Mouse (Mus musculus) megakaryocyte, adult 5-6 weeks (primary cell): ENCODE data around the gene Zkscan5. TPM values are rescaled to one million over a fixed set of nuclear protein-coding genes. Genes with fewer than 3 reads are reported as not detected.
"Not testable (repeated sequence)": the region's sequence is repeated elsewhere in the genome, so short reads cannot be mapped to it uniquely, and the experiment has no call there.

Experiments
- ATAC-seq: 2 replicates; pipeline ENCODE4 v1.8.0; 2016; ENCODE audit warnings: mild to moderate bottlenecking, inconsistent platforms; ENCODE audit not compliant: poor library complexity, severe bottlenecking
- total RNA-seq, 2 experiments: library from RNA; stranded (forward) in 1 of 2; stranded (reverse) in 1 of 2; fragments of 153-499, 151-499 nt in 1 of 2; fragments of 221-1000, 200-1000 nt in 1 of 2; gene quantifications; 2 replicates each; pipeline versions ENCODE4 v1.2.3 to v1.2.4; 2015 to 2017

Zkscan5 gene
- 2.6 and 2.7 TPM in 2 replicates for total RNA-seq (2015)
- total RNA-seq (2017): 4.6 and 5.4 TPM in 2 replicates

DNA sequence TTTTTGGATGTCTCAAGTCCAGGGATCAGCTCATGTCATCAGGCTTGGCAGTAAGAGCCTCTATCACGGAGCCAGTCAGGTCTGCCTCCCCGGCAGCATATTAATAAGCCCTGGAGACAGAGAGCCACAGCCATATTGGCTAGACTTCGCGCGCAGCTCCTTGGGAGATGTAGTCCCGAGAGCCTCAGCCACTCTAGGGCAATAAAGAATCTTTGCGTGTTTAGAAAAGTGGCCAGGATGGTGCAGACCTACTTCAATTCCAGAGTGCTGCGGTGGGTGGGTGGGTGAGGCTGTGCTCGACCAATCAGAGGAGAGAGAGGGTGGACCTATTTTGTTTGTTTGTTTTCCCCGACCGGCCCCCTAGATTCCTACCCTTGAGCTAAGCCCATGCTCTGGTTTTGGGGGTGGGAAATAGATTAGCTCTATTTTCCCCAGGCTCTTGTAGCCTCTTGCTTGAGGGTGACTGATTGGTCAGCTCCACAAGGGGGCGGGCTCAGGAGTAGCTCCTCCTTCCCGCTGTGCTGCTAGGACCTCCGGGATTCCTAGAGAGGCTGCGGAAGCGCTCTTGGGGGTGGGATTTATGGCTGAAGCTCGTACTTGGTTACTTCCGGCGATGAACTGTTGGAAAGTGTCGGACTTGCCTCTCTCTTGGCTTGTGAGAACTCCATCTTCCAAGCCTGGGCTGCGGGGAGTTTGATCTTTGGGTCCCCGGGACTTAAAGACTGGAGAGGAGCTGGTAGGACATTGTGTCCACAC, at the start of gene Zkscan5:
Gene Zkscan5 (plus strand): TSS at position 627 of the 756 bp plus-strand sequence.
- peak; percentile 80 for ATAC-seq

DNA sequence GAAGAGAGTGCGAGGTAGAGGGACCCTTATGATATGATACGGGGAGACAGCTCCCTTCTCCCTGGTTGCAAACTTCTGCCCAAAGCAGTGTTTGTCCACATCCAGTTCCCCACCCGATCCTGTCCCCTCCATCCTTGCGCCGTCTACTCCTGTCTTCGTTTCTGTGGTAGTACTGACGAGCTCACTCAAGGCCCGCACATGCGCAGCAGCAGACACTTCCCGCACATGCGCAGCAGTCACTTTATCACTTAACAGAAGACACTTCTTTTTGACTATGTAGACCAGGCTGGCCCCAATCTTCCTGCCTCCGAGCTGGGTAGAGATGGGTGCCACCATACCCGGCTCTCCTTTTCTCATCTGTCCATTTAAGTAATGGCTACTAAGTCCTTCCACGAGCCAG, 43.0 kb upstream of the Zkscan5 start:
- no peak for ATAC-seq

DNA sequence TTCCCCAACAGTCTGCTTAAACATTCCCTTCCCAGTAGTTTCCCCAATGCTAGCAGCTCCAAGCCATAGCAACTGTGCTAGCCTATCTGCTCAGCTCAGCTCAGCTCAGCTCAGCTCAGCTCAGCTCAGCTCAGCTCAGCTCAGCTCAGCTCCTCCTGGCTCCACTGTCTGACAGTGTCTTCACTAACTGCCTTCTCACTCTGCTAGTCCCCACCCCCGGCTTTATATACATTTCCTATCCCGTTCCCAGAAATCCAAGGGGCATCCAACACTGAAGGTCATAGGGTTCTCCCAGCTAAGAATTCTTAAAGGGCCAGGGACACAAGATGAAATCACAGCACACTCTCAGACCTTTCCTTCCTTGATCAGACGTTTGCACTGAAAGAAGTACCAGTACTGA, 39.7 kb upstream of the Zkscan5 start:
- no peak for ATAC-seq

DNA sequence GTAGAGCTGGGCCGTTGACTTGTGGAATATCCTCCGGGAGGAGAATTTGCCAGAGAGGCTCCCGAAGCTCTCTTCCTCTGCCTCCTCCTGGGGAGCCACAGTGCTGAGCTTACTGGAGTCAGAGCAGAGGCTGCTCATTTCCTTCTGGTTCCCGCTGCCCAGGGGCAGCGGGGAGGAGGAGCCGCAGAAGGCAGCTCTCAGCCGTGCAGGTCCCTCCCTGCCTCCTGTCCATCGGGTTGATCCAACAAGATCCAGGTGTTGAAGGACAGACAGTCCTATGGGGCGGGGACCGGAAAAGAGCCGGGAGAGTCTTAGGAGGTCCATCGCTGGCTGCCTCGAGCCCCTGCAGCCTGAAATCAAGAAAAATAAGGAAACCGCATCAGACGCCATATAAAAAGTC, 39.2 kb upstream of the Zkscan5 start:
- ATAC-seq: no peak

GRCm38 (mm10) chr5:145166536-145167305, 37.6 kb upstream of the Zkscan5 start, which contains the start of the genes Ptcd1 and Cpsf4:
Ptcd1 (minus strand) TSS chr5:145167108.
Cpsf4 (plus strand) TSS chr5:145167213.
- peak; percentile 97 for ATAC-seq

DNA sequence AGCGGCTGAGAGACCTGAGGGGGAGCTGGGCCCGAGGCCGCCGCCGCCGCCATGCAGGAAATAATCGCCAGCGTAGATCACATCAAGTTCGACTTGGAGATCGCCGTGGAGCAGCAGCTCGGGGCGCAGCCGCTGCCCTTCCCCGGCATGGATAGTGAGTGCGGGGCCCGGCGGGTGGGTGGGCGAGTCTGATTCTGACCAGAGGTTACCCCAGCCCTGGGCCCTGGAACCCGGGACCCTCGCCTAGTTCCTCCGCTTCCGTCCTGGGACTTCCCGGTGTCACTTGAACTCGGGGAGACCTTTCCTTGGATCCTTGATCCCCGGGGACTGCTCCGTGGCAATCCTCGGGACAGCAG, 37.1 kb upstream of the Zkscan5 start:
- no peak for ATAC-seq

- peak; percentile 34; the same call in 1 of the 2 replicates for ATAC-seq
Measured at GRCm38 (mm10) chr5:145178461-145178980, 25.8 kb upstream of the Zkscan5 start.

- ATAC-seq: 0 out of 2 replicates have a peak, but pooled peaks have one; percentile 28
Measured at GRCm38 (mm10) chr5:145185244-145185643, 19.1 kb upstream of the Zkscan5 start.

DNA sequence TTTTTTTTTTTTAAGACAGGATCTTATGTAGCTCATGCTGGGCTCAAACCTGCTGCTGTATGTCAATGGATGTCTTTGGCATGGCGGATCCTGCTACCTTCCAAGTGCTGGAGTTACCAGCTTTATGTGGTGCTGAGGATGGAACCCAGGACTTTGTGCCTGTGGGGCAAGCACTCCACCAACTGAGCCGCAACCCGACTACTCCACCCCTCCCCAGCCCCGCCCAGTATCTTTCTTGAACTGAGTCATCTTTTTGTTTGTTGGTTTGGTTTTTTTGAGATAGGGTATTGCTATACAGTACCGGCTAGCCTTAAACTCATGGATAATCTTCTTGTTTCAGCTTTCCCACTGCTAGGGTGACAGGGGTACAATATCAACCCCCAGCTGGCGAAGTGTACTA, 14.9 kb upstream of the Zkscan5 start:
- no peak for ATAC-seq

DNA sequence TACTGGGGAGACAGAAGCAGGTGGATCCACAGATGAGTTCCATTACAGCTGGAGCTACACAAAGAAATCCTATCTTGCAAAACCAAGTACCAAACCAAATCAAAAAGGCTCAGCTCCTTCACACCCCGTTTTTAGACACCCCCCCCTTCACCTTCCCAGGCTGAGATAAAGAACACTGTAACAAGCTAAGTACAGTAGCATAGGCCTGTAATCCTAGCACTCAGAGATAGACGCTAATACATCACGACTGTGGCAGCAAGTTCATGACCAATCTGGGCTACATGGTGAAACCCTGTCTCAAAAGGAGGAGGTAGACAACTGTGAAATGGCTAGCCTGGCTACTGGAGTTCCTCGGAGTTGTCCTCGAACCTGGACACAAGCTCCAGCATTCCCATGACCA, 14.0 kb upstream of the Zkscan5 start:
- no peak for ATAC-seq

DNA sequence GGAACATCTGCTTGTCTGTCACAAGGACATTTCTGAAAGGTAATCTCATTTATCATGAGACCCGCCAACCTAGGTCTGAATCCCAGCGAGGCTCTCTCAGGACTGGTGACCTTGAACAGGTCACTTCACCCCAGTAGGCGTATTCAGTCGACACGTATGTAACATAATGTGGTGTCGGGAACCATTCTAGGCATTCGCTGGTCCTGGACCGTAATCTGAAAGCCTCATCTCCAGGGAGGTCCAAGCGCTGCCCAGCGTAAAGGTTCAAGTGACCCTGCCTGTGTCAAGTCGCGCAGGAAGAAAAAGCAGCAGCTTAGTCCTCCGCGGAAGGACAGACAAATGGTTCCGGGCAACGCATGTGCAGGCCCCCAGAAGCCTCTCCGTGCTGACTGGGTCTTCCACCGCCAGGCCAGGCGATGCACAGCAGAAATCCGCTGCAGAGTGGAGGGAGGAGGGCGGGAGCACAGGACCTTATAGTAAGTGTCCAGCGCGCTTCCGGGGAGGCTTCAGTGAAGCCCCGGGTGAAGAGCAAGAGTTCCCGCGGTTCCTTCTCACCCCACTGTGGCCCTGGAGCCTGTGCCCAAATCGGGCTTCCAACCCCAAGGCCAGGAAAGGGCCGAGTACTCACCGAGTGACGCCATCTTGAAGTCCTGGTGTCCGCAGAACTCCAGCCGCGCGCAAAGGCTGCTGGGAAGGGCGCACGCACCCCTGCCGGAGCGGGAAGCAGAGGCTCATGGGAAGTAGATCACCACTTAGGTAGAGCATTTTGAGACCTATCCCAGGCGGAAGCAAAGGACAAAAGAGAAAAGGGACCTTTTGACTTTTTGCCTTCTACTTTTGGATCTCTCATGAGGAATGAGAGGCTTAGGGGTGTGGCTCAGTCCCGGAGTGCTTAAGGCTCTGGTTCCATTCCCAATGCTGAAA, 13.2 kb upstream of the Zkscan5 start:
- peak; percentile 99 for ATAC-seq

DNA sequence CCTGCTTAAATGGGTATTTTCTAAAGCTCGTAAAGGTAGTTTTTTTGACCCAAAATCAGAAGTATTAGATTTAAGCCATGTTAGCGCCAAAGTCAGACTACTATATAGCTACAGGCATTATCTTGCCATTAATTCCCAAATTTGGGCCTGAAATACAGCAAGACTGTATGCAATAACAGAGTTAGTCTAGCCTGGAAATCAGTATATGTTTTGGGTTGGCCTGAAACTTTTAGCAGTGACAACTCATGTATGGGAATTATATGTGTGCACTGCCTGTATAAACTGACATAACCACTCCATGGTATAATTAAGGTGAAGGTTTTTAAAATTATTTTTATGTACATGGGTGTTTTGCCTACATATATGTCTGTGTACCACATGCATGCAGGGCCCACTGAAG, 12.4 kb upstream of the Zkscan5 start, which contains the start of gene Atp5j2:
Gene Atp5j2 (minus strand): TSS at position 101 of the 400 bp plus-strand sequence.
- no peak for ATAC-seq

GRCm38 (mm10) chr5:145200387-145200786, 4.0 kb upstream of the Zkscan5 start:
- ATAC-seq: no peak

DNA sequence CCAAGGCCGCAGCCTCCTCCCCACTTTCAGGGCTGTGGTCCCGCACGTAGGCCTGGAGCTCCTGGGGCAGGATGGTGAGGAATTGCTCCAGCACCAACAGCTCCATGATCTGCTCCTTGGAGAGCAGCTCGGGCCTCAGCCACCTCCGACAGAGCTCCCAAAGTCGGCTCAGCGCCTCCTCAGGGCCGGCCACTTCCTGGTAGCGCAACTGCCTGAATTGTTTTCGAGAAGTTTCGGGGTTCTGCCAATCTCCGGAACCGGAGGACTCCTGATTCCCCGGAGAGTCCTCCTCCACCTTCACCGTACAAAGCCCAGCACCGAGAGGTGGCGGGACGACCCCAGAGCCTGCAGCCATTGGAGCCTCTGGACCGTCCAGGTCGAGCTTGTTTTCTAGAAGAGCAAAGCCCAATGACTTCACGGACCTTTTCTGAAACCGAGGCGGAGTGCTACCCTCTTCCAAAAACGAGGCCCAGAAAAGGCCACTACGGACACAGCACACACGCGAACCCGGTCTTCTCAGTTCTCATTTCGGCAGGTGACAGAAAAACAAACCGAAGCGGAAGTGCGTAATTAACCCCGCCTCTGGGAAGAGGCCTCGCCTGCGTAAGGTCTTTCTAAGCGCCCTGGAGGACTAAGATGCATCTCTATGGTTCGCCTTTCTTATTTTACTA, 2.9 kb upstream of the Zkscan5 start, which contains the start of gene Zkscan14:
Gene Zkscan14 (minus strand): TSS at position 548 of the 671 bp plus-strand sequence.
- peak; percentile 74 for ATAC-seq

GRCm38 (mm10) chr5:145202446-145202845, 1.9 kb upstream of the Zkscan5 start:
- ATAC-seq: no peak

GRCm38 (mm10) chr5:145205041-145205440, 679 bp downstream of the Zkscan5 start:
- no peak for ATAC-seq

DNA sequence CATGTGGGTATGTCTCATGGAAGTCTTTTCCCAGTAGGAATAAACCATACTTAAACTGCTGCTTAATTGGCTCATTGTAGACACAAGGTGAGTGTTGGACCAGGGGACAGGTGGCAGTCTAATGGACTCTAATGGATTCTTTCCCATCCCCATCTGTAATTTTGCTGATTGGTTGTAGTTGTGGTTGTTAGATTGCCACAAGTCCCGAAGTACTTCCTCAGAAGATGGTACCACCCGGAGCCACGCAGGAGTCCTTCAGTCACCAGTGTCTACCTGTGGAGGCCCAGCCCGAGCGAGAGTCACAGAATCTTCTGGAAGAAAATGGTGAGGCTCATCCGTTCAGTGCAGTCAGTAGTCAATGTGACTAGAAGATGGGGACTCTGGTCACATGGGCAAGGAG, 3.0 kb downstream of the Zkscan5 start:
- no peak for ATAC-seq

DNA sequence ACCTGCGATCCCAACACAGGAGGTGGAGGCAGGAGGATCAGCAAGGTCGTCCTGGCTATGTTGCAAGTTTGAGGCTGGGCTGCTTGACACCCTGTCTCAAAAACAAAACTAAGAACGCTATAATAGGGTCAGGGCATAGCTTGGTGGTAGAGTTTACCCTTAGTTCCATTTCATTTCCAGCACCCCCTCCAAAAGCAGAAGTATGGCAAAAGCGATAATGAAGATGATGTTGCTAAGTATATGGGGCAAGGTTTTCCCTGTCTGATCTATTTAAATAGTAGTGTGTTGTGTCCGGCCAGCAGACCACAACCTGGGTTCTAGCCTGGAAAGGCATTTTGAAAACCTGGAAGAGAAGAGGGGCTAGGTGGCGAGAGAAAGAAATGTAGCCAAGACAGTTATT, 3.6 kb downstream of the Zkscan5 start:
- no peak for ATAC-seq

GRCm38 (mm10) chr5:145208391-145208790, 4.0 kb downstream of the Zkscan5 start:
- not testable (repeated sequence) for ATAC-seq

DNA sequence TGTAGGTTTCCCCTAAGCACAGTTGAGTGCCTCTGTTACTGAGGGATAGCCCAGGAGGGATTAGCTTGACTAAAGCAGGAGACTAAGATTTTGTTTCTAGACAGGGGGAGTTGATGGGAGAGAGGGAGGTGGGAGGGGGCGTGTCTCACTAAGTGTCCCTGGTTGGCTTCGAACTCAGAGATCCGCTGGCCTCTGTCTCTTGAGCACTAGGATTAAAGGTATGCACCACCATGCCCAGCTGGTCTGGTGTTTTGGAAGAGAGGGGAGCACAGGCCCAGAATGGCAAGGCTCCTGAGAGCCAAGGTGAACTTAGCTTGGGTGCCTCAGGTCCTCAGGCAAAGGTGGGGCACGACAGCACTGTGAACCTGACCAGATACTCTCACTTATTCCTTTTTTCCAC, 7.0 kb downstream of the Zkscan5 start:
- ATAC-seq: no peak
